Mouse (Mus musculus): ENCODE data around the gene Gsn. TPM values are rescaled to one million over a fixed set of nuclear protein-coding genes. Genes with fewer than 3 reads are reported as not detected.

Gsn gene
- total and polyA plus RNA-seq, 3 experiments = 24.2 to 54.2 (median 42.9) TPM

DNA sequence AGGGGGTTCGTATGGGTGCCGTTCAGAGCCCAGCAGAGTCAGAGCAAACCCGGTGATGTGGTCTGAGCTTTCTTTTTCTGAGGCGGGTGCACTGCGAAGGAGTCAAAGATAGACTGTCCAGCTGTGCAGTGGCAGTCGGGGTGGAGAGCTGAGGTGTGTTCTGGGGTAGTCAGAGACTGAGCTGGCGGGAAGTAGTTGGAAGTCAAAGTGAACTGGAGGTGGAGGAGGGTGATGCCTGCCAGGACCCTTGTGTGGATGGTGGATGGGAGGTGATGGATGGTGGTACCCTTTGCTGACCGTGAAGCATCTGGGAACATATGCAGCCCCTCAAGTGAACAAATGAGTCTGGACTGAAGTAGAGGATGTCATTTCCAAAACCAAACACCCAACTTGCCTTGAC lies 9.6 kb downstream of the Gsn start:
- in situ Hi-C loops (cut with MboI; ENCODE audit: low pct_ligation_motif_present, low pct_unique_long_range_greater_than_20kb, low sequenced_read_pairs) = no loop called here
- DNase-seq (ENCODE audit: extremely low read depth) = no peak
- Histone ChIP-seq H3K9ac (ENCODE audit: insufficient read depth, low read depth) (no peak overlapping the region), H3K27ac (ENCODE audit: insufficient read depth, low read depth) (no peak overlapping the region), H3K27me3 (replicated peaks) (no peaks in the 10 kb centered on the region), H3K4me3 (replicated peaks in 1 of 3; ENCODE audit: low read depth in 2 of 3, low read length in 2 of 3, poor library complexity in 1 of 3) (no peak overlapping the region), H3K9me3 (replicated peaks; ENCODE audit: low read length) (no peaks in the 10 kb centered on the region), H3K36me3 (replicated peaks in 1 of 2; ENCODE audit: control insufficient read depth in 1 of 2, insufficient read depth in 1 of 2, low read length in 1 of 2) (peaks cover 0 to 2% of the 10 kb centered on the region in 2 experiments), H3K79me2 (replicated peaks; ENCODE audit: control insufficient read depth, extremely low read depth, insufficient read depth, poor library complexity, severe bottlenecking) (no peaks in the 10 kb centered on the region), H3K4me2 (ENCODE audit: insufficient read depth, low read depth, poor library complexity, severe bottlenecking) (peak overlapping the region; percentile 42), H3K4me1 (ENCODE audit: control insufficient read depth in 1 of 2, insufficient read depth in 2 of 2) (peaks cover 16 to 76% of the 10 kb centered on the region in 2 experiments)
- TF ChIP-seq NRF1 (IDR thresholded peaks at IDR 0.05; ENCODE audit: low read depth, low read length) (no peak), KAT2A (IDR thresholded peaks at IDR 0.05; ENCODE audit: insufficient replicate concordance, low read length) (no peak), JUN (IDR thresholded peaks at IDR 0.05; ENCODE audit: insufficient read depth, low read depth, low read length) (no peak), IRF4 (IDR thresholded peaks at IDR 0.05; ENCODE audit: low read depth, low read length) (no peak)
- dilution Hi-C loops (cut with MboI; ENCODE audit: extremely low pct_ligation_motif_present, extremely low pct_unique_long_range_greater_than_20kb, low sequenced_read_pairs) = no loop called here

DNA sequence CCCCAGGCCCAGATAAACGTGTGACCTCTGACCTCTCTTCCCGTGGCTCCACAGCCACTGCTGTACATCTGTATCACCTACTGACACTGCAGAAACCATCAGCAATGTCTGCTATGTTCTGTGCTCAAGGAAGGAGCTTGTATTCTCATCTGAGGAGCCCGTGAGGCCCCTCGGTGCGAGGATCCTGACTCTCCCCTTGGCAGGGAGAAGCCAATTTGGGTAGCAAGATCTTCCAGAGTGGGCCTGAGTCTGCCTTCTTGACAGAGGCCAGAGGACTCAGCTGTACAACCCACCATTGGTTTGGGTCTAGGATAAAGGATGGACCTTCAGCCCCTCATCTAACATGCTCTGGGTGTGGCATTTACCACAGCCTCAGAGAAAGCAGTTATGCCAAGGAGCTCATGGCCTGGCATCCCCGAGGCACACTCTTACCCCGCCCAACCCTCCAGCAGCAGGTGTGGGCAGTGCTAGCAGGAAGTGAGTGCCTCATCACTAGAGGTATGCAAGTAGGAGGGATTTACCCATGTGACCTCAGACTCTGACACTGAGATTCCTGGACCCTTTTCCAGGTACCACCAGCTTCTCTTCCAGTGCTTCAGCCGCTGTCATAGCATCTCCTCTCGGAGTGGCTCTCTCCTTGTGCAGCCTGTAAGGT lies 10.2 kb downstream of the Gsn start:
- no peak for DNase-seq (ENCODE audit: extremely low read depth)
- Histone ChIP-seq H3K4me3 (replicated peaks in 1 of 3; ENCODE audit: low read depth in 2 of 3, low read length in 2 of 3, poor library complexity in 1 of 3) (no peak overlapping the region), H3K79me2 (replicated peaks; ENCODE audit: control insufficient read depth, extremely low read depth, insufficient read depth, poor library complexity, severe bottlenecking) (no peaks in the 10 kb centered on the region), H3K4me1 (ENCODE audit: control insufficient read depth in 1 of 2, insufficient read depth in 2 of 2) (peaks cover 16 to 70% of the 10 kb centered on the region in 2 experiments), H3K27me3 (replicated peaks) (no peaks in the 10 kb centered on the region), H3K27ac (ENCODE audit: insufficient read depth, low read depth) (no peak overlapping the region), H3K4me2 (ENCODE audit: insufficient read depth, low read depth, poor library complexity, severe bottlenecking) (no peak overlapping the region), H3K9me3 (replicated peaks; ENCODE audit: low read length) (no peaks in the 10 kb centered on the region), H3K9ac (ENCODE audit: insufficient read depth, low read depth) (no peak overlapping the region), H3K36me3 (replicated peaks in 1 of 2; ENCODE audit: control insufficient read depth in 1 of 2, insufficient read depth in 1 of 2, low read length in 1 of 2) (peaks cover 0 to 2% of the 10 kb centered on the region in 2 experiments)
- dilution Hi-C loops (cut with MboI; ENCODE audit: extremely low pct_ligation_motif_present, extremely low pct_unique_long_range_greater_than_20kb, low sequenced_read_pairs) = no loop called here
- TF ChIP-seq IRF4 (IDR thresholded peaks at IDR 0.05; ENCODE audit: low read depth, low read length) (no peak), JUN (IDR thresholded peaks at IDR 0.05; ENCODE audit: insufficient read depth, low read depth, low read length) (no peak), SMC3 (IDR thresholded peaks at IDR 0.05; ENCODE audit: low read depth, low read length) (no peak), EP300 (IDR thresholded peaks at IDR 0.05; ENCODE audit: low read length) (no peak), ZNF384 (IDR thresholded peaks at IDR 0.05; ENCODE audit: low read depth, low read length) (no peak), ZC3H11A (IDR thresholded peaks at IDR 0.05; ENCODE audit: low read depth, low read length) (no peak), E2F4 (IDR thresholded peaks at IDR 0.05; ENCODE audit: insufficient replicate concordance, low read depth, low read length) (no peak), USF2 (conservative IDR thresholded peaks at IDR 0.05; ENCODE audit: low read depth, low read length) (no peak), NRF1 (IDR thresholded peaks at IDR 0.05; ENCODE audit: low read depth, low read length) (no peak), RCOR1 (conservative IDR thresholded peaks at IDR 0.05; ENCODE audit: low read depth, low read length) (no peak)
- in situ Hi-C loops (cut with MboI; ENCODE audit: low pct_ligation_motif_present, low pct_unique_long_range_greater_than_20kb, low sequenced_read_pairs) = no loop called here
